Mouse (Mus musculus): ENCODE measurements at regions not wholly inside any gene's neighbourhood (a gene's known extent, or its start where the extent isn't known, plus 50 kb on each side); places are given as distances from the start of the nearest gene placed in this dataset.

GRCm38 (mm10) chrX:166725761-166726503 lies 140.4 kb upstream of the Egfl6 start:
- H3K4me3 ChIP-seq, result no peak overlapping the region
- 64% methylated on average over 6 of the region's 6 CpGs for WGBS
- H3K27me3 ChIP-seq (replicated peaks), result 0 out of 2 replicates have a peak, but pooled peaks cover 11% of the 10 kb centered on the region
- no peaks in the 10 kb centered on the region for H3K36me3 ChIP-seq
- H3K9me3 ChIP-seq, result no peaks in the 10 kb centered on the region
- no peak overlapping the region for H3K9ac ChIP-seq
- H3K4me2 ChIP-seq, result no peak overlapping the region
- no peak for ATAC-seq (ENCODE audit: extremely low read depth, insufficient number of reproducible peaks, low FRiP score, low TSS enrichment)
- no peak overlapping the region for H3K27ac ChIP-seq (replicated peaks)
- H3K4me1 ChIP-seq, result no peaks in the 10 kb centered on the region

- no peaks in the 10 kb centered on the region for H3K9me3 ChIP-seq
- H3K4me1 ChIP-seq, result no peaks in the 10 kb centered on the region
- H3K27me3 ChIP-seq (replicated peaks), result 0 out of 2 replicates have a peak, but pooled peaks cover 7% of the 10 kb centered on the region
- H3K9ac ChIP-seq, result no peak overlapping the region
- ATAC-seq (ENCODE audit: extremely low read depth, insufficient number of reproducible peaks, low FRiP score, low TSS enrichment), result no peak
- H3K4me3 ChIP-seq, result no peak overlapping the region
- no peaks in the 10 kb centered on the region for H3K36me3 ChIP-seq
- H3K27ac ChIP-seq (replicated peaks), result no peak overlapping the region
- H3K4me2 ChIP-seq, result no peak overlapping the region
These were observed 132.6 kb upstream of the Egfl6 start for GRCm38 (mm10) chrX:166718075-166718474.

- Histone ChIP-seq H3K9ac (no peak overlapping the region), H3K4me1 (peaks cover 7% of the 10 kb centered on the region; the same call in 1 of the 2 replicates), H3K36me3 (no peaks in the 10 kb centered on the region), H3K4me3 (no peak overlapping the region), H3K4me2 (no peak overlapping the region), H3K27me3 (replicated peaks) (no peaks in the 10 kb centered on the region), H3K9me3 (no peaks in the 10 kb centered on the region), H3K27ac (replicated peaks) (peak overlapping the region; percentile 66)
- WGBS, result 69% methylated on average over 2 of the region's 2 CpGs
- ATAC-seq (ENCODE audit: extremely low read depth, insufficient number of reproducible peaks, low FRiP score, low TSS enrichment), result no peak
These were observed 123.8 kb upstream of the Egfl6 start for GRCm38 (mm10) chrX:166709306-166709705.

GRCm38 (mm10) chrX:166708106-166708505 lies 122.6 kb upstream of the Egfl6 start:
- no peaks in the 10 kb centered on the region for H3K9me3 ChIP-seq
- WGBS, result 77% methylated on average over 1 of the region's 1 CpGs
- H3K9ac ChIP-seq, result no peak overlapping the region
- ATAC-seq (ENCODE audit: extremely low read depth, insufficient number of reproducible peaks, low FRiP score, low TSS enrichment), result no peak
- no peaks in the 10 kb centered on the region for H3K36me3 ChIP-seq
- peaks cover 7% of the 10 kb centered on the region; the same call in 1 of the 2 replicates for H3K4me1 ChIP-seq
- H3K27ac ChIP-seq (replicated peaks), result no peak overlapping the region
- no peaks in the 10 kb centered on the region for H3K27me3 ChIP-seq (replicated peaks)
- no peak overlapping the region for H3K4me2 ChIP-seq
- H3K4me3 ChIP-seq, result no peak overlapping the region

GRCm38 (mm10) chrX:166707029-166707428 lies 121.5 kb upstream of the Egfl6 start:
- 33% methylated on average over 1 of the region's 1 CpGs for WGBS
- H3K27ac ChIP-seq (replicated peaks), result no peak overlapping the region
- no peak overlapping the region for H3K4me3 ChIP-seq
- H3K36me3 ChIP-seq, result no peaks in the 10 kb centered on the region
- no peak overlapping the region for H3K9ac ChIP-seq
- H3K4me2 ChIP-seq, result no peak overlapping the region
- peaks cover 7% of the 10 kb centered on the region; the same call in 1 of the 2 replicates for H3K4me1 ChIP-seq
- H3K27me3 ChIP-seq (replicated peaks), result no peaks in the 10 kb centered on the region
- no peaks in the 10 kb centered on the region for H3K9me3 ChIP-seq
- no peak for ATAC-seq (ENCODE audit: extremely low read depth, insufficient number of reproducible peaks, low FRiP score, low TSS enrichment)

GRCm38 (mm10) chrX:166704311-166704710 lies 118.8 kb upstream of the Egfl6 start:
- Histone ChIP-seq H3K27ac (replicated peaks) (no peak overlapping the region), H3K27me3 (replicated peaks) (0 out of 2 replicates have a peak, but pooled peaks cover 4% of the 10 kb centered on the region), H3K4me1 (0 out of 2 replicates have a peak, but pooled peaks cover 2% of the 10 kb centered on the region), H3K9ac (no peak overlapping the region), H3K4me2 (no peak overlapping the region), H3K4me3 (no peak overlapping the region), H3K9me3 (no peaks in the 10 kb centered on the region), H3K36me3 (no peaks in the 10 kb centered on the region)
- ATAC-seq (ENCODE audit: extremely low read depth, insufficient number of reproducible peaks, low FRiP score, low TSS enrichment), result no peak
- 81% methylated on average over 2 of the region's 2 CpGs for WGBS

- ATAC-seq (ENCODE audit: extremely low read depth, insufficient number of reproducible peaks, low FRiP score, low TSS enrichment), result no peak
- Histone ChIP-seq H3K36me3 (no peaks in the 10 kb centered on the region), H3K4me2 (no peak overlapping the region), H3K4me3 (no peak overlapping the region), H3K27me3 (replicated peaks) (no peaks in the 10 kb centered on the region), H3K9ac (no peak overlapping the region), H3K27ac (replicated peaks) (no peak overlapping the region), H3K4me1 (no peaks in the 10 kb centered on the region), H3K9me3 (no peaks in the 10 kb centered on the region)
- WGBS, result 44% methylated on average over 3 of the region's 3 CpGs
These were observed 108.7 kb upstream of the Egfl6 start for GRCm38 (mm10) chrX:166694219-166694618.

- no peaks in the 10 kb centered on the region for H3K4me1 ChIP-seq
- H3K4me3 ChIP-seq, result no peak overlapping the region
- H3K9ac ChIP-seq, result no peak overlapping the region
- H3K9me3 ChIP-seq, result no peaks in the 10 kb centered on the region
- no peak overlapping the region for H3K4me2 ChIP-seq
- no peaks in the 10 kb centered on the region for H3K27me3 ChIP-seq (replicated peaks)
- no peaks in the 10 kb centered on the region for H3K36me3 ChIP-seq
- 65% methylated on average over 3 of the region's 3 CpGs for WGBS
- no peak for ATAC-seq (ENCODE audit: extremely low read depth, insufficient number of reproducible peaks, low FRiP score, low TSS enrichment)
- H3K27ac ChIP-seq (replicated peaks), result no peak overlapping the region
These were observed 103.3 kb upstream of the Egfl6 start for GRCm38 (mm10) chrX:166688779-166689178.

- no peaks in the 10 kb centered on the region for H3K9me3 ChIP-seq
- no peaks in the 10 kb centered on the region for H3K36me3 ChIP-seq
- ATAC-seq (ENCODE audit: extremely low read depth, insufficient number of reproducible peaks, low FRiP score, low TSS enrichment), result no peak
- H3K4me3 ChIP-seq, result no peak overlapping the region
- H3K4me1 ChIP-seq, result no peaks in the 10 kb centered on the region
- H3K9ac ChIP-seq, result no peak overlapping the region
- peaks cover 12% of the 10 kb centered on the region for H3K27me3 ChIP-seq (replicated peaks)
- H3K27ac ChIP-seq (replicated peaks), result no peak overlapping the region
- WGBS, result 46% methylated on average over 3 of the region's 3 CpGs
- H3K4me2 ChIP-seq, result no peak overlapping the region
These were observed 87.9 kb upstream of the Egfl6 start for GRCm38 (mm10) chrX:166673404-166673803.

- H3K27me3 ChIP-seq (replicated peaks), result peaks cover 16% of the 10 kb centered on the region
- no peak overlapping the region for H3K4me2 ChIP-seq
- no peaks in the 10 kb centered on the region for H3K9me3 ChIP-seq
- H3K9ac ChIP-seq, result no peak overlapping the region
- H3K27ac ChIP-seq (replicated peaks), result no peak overlapping the region
- ATAC-seq (ENCODE audit: extremely low read depth, insufficient number of reproducible peaks, low FRiP score, low TSS enrichment), result no peak
- H3K4me3 ChIP-seq, result no peak overlapping the region
- no peaks in the 10 kb centered on the region for H3K4me1 ChIP-seq
- WGBS, result 76% methylated on average over 1 of the region's 1 CpGs
- H3K36me3 ChIP-seq, result no peaks in the 10 kb centered on the region
These were observed 87.1 kb upstream of the Egfl6 start for GRCm38 (mm10) chrX:166672617-166673016.

GRCm38 (mm10) chrX:166671853-166672252 lies 86.3 kb upstream of the Egfl6 start:
- Histone ChIP-seq H3K27ac (replicated peaks) (no peak overlapping the region), H3K36me3 (no peaks in the 10 kb centered on the region), H3K9ac (no peak overlapping the region), H3K27me3 (replicated peaks) (peaks cover 16% of the 10 kb centered on the region; the same call in 1 of the 2 replicates), H3K9me3 (no peaks in the 10 kb centered on the region), H3K4me1 (no peaks in the 10 kb centered on the region), H3K4me3 (no peak overlapping the region), H3K4me2 (no peak overlapping the region)
- ATAC-seq (ENCODE audit: extremely low read depth, insufficient number of reproducible peaks, low FRiP score, low TSS enrichment), result no peak
- 90% methylated on average over 4 of the region's 4 CpGs for WGBS

GRCm38 (mm10) chrX:166666304-166666703 lies 80.8 kb upstream of the Egfl6 start:
- WGBS, result 65% methylated on average over 2 of the region's 2 CpGs
- Histone ChIP-seq H3K4me2 (no peak overlapping the region), H3K9ac (no peak overlapping the region), H3K27ac (replicated peaks) (no peak overlapping the region), H3K36me3 (no peaks in the 10 kb centered on the region), H3K9me3 (no peaks in the 10 kb centered on the region), H3K4me1 (peaks cover 22% of the 10 kb centered on the region), H3K4me3 (no peak overlapping the region), H3K27me3 (replicated peaks) (peaks cover 19% of the 10 kb centered on the region)
- ATAC-seq (ENCODE audit: extremely low read depth, insufficient number of reproducible peaks, low FRiP score, low TSS enrichment), result no peak
